Mouse (Mus musculus) kidney, adult 2 months (tissue): Measurements from ENCODE around the gene Lrrc46.

Experiments
- CTCF ChIP-seq: fragments of 200-500 bp; conservative IDR thresholded peaks from 2 replicates; pipeline ENCODE4 v1.5.1; 2011; ENCODE audit warnings: low read depth, mild to moderate bottlenecking, control low read depth, low read length, moderate library complexity, mixed read lengths; ENCODE audit not compliant: insufficient read depth, insufficient read length
- POLR2A ChIP-seq: fragments of 200-500 bp; IDR thresholded peaks from one replicate; pipeline ENCODE4 v1.6.1; 2011; ENCODE audit warnings: low read depth, low read length, control low read depth

DNA sequence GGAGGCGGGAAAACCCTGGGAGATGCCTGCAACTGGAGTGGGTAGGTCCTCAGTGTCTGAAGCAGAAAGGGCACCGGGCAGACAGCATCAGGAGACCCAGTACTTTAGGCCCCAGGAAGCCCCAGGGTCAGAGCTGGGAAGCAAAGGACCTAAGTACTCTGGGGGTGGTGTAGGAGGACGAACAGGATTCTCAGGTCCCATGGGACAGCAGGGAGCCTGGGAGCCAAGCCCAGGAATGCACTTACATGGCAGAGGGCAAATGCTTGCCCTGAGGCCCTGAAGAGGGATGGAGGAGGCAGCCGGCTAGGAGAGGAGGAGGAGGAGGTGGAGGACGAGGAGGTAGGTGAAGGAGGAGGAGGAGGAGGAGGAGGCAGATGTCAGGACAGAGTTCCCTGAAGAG, 46.2 kb downstream of the Lrrc46 start:
- no peak for TF ChIP-seq POLR2A
- TF ChIP-seq CTCF: no peak
